Mouse (Mus musculus) embryo, embryonic 10 days (tissue): ENCODE data around the gene S1pr3.
A peak's percentile ranks its signal among the peaks of the same experiment; 100 is the strongest.

Source experiments
- DNase-seq: peaks from one replicate; pipeline ENCODE4 v3.0.0-alpha.2; 2015; ENCODE audit warnings: low spot score

S1pr3 gene

DNA sequence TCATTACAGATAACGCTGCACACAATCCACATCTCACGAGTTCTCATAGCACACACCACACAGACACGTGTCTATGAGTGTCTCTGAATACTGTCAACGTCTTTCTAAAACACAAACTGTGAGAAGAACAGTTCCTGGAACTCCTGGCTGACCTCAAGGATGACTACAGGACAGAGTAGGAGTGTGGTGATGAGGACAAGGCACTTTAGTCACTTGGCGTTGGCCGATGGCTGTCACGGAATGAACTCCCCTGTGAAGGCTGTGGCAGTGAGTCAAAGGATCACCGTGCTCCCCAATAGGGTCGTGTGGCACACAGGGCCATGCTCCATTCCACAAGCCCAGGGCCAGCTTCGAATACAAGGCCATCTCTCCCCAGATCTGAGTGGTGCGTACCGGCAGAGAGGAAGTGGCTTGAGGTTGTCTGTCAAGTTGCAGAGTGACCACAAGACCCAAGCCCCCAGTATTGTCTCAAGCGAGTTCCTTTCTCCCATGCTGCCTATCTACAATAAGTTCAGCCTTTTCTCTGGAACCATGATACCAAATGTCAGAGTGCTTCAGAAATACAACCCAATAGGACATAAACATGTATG is 2.6 kb upstream of the S1pr3 start:
- no peak for DNase-seq

GRCm38 (mm10) chr13:51407541-51408217 is 760 bp upstream of the S1pr3 start:
- DNase-seq, result peak; percentile 40

DNA sequence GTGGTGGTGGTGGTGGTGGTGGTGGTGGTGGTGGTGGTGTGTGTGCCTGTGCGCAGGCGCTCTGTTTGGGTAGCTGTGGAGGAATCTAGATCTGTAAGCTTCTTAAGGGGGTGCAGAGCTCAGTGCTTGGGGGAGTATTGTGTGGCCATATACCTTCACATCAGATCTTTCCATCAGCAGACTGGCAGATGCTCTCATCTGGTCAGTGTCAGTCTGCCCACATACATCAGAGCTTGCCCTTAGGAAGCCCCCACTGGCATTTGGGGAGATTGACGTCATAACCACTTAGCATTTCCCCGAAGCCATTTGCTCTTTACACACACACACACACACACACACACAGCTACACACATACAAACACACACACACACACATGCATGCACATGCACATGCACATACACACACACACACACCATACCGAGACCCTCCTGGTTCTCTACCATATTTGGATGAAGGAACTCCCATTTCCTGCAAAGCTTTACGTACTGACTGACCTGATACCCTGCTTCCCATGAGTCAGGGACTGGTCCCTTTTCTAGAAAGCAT is 1.6 kb downstream of the S1pr3 start:
- DNase-seq, result no peak

DNA sequence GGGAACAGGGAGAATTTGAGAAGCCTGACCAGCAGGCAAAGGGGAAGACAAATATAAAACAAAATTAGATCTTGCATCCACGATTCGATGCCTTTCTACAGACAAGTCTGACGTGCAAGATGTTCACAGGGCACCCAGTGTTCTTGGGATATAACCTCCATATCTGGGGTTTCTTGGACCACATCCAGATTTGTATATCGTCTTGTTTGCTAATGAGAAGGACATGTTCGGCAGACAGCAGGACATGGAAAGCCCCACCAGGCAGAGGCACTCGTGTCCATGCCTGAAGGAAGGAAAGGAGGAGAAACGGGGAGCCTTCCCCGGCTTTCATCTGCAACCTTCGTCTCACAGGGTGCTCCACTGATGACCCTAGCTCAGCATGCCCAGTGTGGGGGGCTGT is 2.8 kb downstream of the S1pr3 start:
- DNase-seq, result no peak

- DNase-seq, result peak; percentile 63
Measured at GRCm38 (mm10) chr13:51411696-51412430, 3.4 kb downstream of the S1pr3 start.

DNA sequence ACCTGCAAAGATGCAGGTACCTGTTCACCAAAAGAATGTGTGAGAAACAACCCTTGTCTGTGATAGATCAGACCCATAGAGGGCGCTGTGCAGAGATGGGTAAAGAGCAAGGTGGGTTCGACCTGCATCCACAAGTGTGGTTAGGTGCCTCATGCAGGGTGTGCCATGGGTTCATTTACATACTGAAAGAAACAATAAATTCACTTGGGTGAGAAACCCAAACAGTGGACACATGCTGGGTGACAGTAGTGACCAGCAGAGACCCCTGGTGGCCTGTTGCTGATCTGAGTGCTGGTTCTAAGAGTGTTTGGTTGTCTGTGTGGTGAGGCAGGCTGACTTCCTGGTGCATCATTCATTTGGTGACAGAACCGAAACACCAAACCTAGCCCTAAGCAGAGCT is 5.0 kb downstream of the S1pr3 start:
- peak; percentile 31 for DNase-seq

GRCm38 (mm10) chr13:51416727-51417126 is 8.3 kb downstream of the S1pr3 start:
- no peak for DNase-seq

- no peak for DNase-seq
Measured at GRCm38 (mm10) chr13:51417796-51418195, 9.4 kb downstream of the S1pr3 start.

GRCm38 (mm10) chr13:51418268-51418941 is 10.0 kb downstream of the S1pr3 start:
- peak; percentile 99 for DNase-seq

GRCm38 (mm10) chr13:51418942-51419451 is 10.6 kb downstream of the S1pr3 start:
- no peak for DNase-seq

GRCm38 (mm10) chr13:51419501-51419900 is 11.1 kb downstream of the S1pr3 start:
- DNase-seq, result no peak

- no peak for DNase-seq
Measured at GRCm38 (mm10) chr13:51420861-51421260, 12.4 kb downstream of the S1pr3 start.

DNA sequence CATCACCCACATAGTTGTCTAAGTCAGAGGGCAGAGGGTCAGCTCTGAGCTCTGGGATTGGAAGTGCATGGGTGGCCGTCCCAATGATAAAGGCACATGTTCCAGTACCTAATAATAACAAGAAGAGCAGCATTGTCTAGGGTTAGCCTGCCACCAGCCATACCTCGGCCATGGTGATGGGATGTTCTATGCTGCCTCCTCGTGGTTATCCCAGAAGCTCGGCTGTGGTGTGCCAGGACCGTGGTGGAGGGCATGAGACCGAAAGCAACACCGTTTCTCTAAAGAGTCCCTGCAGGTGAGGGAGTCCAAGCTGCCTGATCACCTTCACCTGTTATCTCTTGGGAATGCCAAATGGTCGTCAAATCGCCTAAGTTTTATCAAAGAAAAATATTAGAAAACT is 15.2 kb downstream of the S1pr3 start:
- peak; percentile 26 for DNase-seq

DNA sequence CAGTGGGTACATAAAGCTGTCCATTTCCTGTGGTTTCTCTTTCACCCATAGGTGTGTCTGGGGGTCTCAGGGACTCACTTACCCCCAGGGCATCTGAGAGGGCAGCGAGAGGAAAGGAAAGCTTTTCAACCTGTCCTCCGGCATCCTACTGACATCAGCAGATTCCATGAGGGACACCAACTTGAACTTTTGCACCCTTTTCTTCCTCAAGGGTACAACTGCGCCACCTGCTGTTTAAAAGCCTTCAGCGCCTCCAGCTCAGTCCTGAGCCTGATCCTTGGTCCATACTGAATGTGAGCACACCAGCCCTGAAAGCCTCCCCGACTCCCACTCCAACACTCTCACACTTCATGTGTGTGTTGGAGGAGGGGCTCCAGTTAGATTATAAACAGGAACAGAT is 16.2 kb downstream of the S1pr3 start:
- peak; percentile 88 for DNase-seq

GRCm38 (mm10) chr13:51425662-51426443 is 17.4 kb downstream of the S1pr3 start:
- DNase-seq, result no peak

DNA sequence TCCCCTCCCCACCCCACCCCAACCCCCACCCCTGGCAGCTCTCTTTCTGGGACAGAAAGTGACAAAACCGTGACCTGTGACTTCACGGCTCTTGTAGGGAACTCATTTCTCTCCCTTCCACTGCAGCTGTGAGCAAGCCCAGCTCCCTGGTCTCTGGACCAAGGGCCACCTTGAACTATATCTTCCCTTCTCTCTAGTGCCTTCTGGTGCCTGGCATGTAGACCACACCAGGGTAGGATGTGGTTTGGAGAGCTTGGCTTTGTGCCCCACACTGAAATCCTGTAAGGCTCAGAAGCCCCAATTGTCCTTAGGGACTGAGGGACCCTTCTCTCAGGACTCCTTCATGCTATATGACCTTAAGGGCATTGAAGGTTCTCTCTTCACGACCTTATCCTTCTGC is 24.9 kb downstream of the S1pr3 start:
- DNase-seq, result no peak

DNA sequence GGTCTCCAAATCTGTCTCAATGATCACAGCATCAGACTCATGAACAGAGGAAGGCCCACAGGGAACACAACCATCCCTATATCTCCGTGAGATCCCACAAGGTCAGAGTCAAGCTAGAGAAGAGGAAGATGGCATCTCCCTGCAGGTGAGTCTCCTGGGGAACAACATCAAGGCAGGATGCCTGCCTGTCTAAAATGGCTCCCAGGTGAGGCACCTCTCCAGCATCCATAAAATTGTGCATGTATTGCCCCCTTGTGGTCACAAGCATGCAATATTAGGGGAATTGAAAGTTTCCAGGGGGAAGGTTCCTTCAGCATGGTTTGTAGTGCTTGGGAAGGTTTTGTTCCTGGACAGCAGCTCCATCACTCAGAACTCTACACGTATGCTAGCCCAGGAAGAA is 26.0 kb downstream of the S1pr3 start:
- DNase-seq, result peak; percentile 55

DNA sequence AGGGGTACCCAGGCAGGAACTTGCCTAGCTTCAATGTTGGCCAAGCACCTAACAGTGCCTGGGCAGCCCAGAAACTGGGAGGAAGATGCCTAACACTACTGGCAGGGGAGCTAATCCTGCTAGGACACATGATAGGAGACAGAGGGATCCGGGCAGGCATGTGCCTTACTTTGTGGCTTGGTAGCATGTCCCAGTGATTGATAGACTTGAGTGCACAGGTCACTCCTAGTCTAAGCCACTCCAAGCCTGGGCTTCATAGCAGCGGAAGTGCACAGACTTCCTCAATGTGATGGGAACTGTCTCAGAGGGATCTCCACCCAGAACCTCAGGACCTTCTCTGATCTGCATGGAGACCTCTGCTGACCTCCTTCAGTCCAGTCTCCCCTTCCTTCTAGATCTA is 26.7 kb downstream of the S1pr3 start:
- DNase-seq, result peak; percentile 34

- no peak for DNase-seq
Measured at GRCm38 (mm10) chr13:51437105-51438085, 29.0 kb downstream of the S1pr3 start.

DNA sequence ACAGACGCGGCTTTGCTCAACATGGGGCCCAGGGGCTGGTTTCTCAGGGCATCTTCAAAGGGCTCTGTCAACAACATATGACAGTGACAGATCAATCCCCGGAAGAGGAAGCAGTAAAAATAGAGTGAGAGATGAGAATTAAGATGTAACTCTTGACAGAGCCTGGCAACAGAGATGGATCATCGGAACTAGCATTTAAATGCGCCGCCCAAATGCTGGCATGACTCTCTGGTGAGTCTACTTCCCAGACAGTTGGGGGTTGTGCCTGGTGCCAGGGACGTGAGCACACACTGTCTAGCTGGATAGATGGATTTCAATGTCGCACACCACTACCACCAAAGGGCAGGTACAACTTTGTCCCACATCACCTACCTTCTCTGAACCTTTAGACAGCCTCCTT is 34.5 kb downstream of the S1pr3 start:
- DNase-seq, result no peak
